Mouse (Mus musculus) fibroblast of lung, adult 2 months (primary cell): ENCODE measurements at regions not wholly inside any gene's neighbourhood (a gene's known extent, or its start where the extent isn't known, plus 50 kb on each side); places are given as distances from the start of the nearest gene placed in this dataset.

ENCODE experiments used
- DNase-seq: peaks from one replicate; pipeline ENCODE4 v3.0.0-alpha.2; 2011; ENCODE audit warnings: low read depth

GRCm38 (mm10) chr2:178542032-178542431 lies 111.7 kb downstream of the Cdh26 start:
- DNase-seq: no peak

GRCm38 (mm10) chr2:178544411-178544810 lies 114.1 kb downstream of the Cdh26 start:
- DNase-seq: no peak

- DNase-seq: no peak
Observed at GRCm38 (mm10) chr2:178545601-178546352, 115.4 kb downstream of the Cdh26 start.

- DNase-seq: no peak
Observed at GRCm38 (mm10) chr2:178546353-178546720, 116.0 kb downstream of the Cdh26 start.

- DNase-seq: no peak
Observed at GRCm38 (mm10) chr2:178546888-178547287, 116.6 kb downstream of the Cdh26 start.

GRCm38 (mm10) chr2:178548937-178549336 lies 118.6 kb downstream of the Cdh26 start:
- DNase-seq: no peak

GRCm38 (mm10) chr2:178553736-178554135 lies 123.4 kb downstream of the Cdh26 start:
- DNase-seq: no peak

GRCm38 (mm10) chr2:178555692-178556340 lies 125.5 kb downstream of the Cdh26 start:
- no peak for DNase-seq

GRCm38 (mm10) chr2:178557934-178558333 lies 127.6 kb downstream of the Cdh26 start:
- no peak for DNase-seq

- no peak for DNase-seq
Observed at GRCm38 (mm10) chr2:178563287-178563686, 133.0 kb downstream of the Cdh26 start.

GRCm38 (mm10) chr2:178565368-178565818 lies 135.1 kb downstream of the Cdh26 start:
- no peak for DNase-seq

GRCm38 (mm10) chr2:178567493-178567892 lies 137.2 kb downstream of the Cdh26 start:
- no peak for DNase-seq

GRCm38 (mm10) chr2:178572301-178572700 lies 142.0 kb downstream of the Cdh26 start:
- no peak for DNase-seq

GRCm38 (mm10) chr2:178574859-178575258 lies 144.5 kb downstream of the Cdh26 start:
- peak; percentile 21 for DNase-seq

GRCm38 (mm10) chr2:178575403-178575802 lies 145.1 kb downstream of the Cdh26 start:
- DNase-seq: no peak

- DNase-seq: no peak
Observed at GRCm38 (mm10) chr2:178576067-178576466, 145.7 kb downstream of the Cdh26 start.

GRCm38 (mm10) chr2:178579571-178579970 lies 149.2 kb downstream of the Cdh26 start:
- no peak for DNase-seq

- peak; percentile 14 for DNase-seq
Observed at GRCm38 (mm10) chr2:178581306-178581705, 151.0 kb downstream of the Cdh26 start.

GRCm38 (mm10) chr2:178584970-178585566 lies 154.7 kb downstream of the Cdh26 start:
- DNase-seq: no peak

GRCm38 (mm10) chr2:178587134-178587636 lies 156.9 kb downstream of the Cdh26 start:
- no peak for DNase-seq

- DNase-seq: no peak
Observed at GRCm38 (mm10) chr2:178593743-178594142, 163.4 kb downstream of the Cdh26 start.

GRCm38 (mm10) chr2:178594177-178594576 lies 163.8 kb downstream of the Cdh26 start:
- no peak for DNase-seq
